Mouse (Mus musculus): ENCODE measurements around the gene Nup43.
A peak's percentile ranks its signal among the peaks of the same experiment; 100 is the strongest.
"Not testable (repeated sequence)": the region's sequence is repeated elsewhere in the genome, so short reads cannot be mapped to it uniquely, and the experiment has no call there.

Gene Nup43

GRCm38 (mm10) chr10:7667342-7667802, at the start of gene Nup43:
Gene Nup43, plus strand, starts transcription at chr10:7667503.
- DNase-seq (ENCODE audit: low read depth): peak; percentile 94

GRCm38 (mm10) chr10:7617556-7617955, 49.7 kb upstream of the Nup43 start:
- DNase-seq (ENCODE audit: low read depth): not testable (repeated sequence)

GRCm38 (mm10) chr10:7619821-7620241, 47.5 kb upstream of the Nup43 start:
- DNase-seq (ENCODE audit: low read depth): no peak

GRCm38 (mm10) chr10:7620723-7621122, 46.6 kb upstream of the Nup43 start:
- DNase-seq (ENCODE audit: low read depth): no peak

- no peak for DNase-seq (ENCODE audit: low read depth)
Observed at GRCm38 (mm10) chr10:7622378-7622777, 44.9 kb upstream of the Nup43 start.

- no peak for DNase-seq (ENCODE audit: low read depth)
Observed at GRCm38 (mm10) chr10:7623861-7624518, 43.3 kb upstream of the Nup43 start.

GRCm38 (mm10) chr10:7629092-7629491, 38.2 kb upstream of the Nup43 start:
- DNase-seq (ENCODE audit: low read depth): no peak

- DNase-seq (ENCODE audit: low read depth): peak; percentile 54
Observed at GRCm38 (mm10) chr10:7630286-7630685, 37.0 kb upstream of the Nup43 start.

GRCm38 (mm10) chr10:7630951-7631720, 36.2 kb upstream of the Nup43 start:
- peak; percentile 62 for DNase-seq (ENCODE audit: low read depth)

- DNase-seq (ENCODE audit: low read depth): no peak
Observed at GRCm38 (mm10) chr10:7640366-7640765, 26.9 kb upstream of the Nup43 start.

GRCm38 (mm10) chr10:7645911-7646310, 21.4 kb upstream of the Nup43 start:
- no peak for DNase-seq (ENCODE audit: low read depth)

- no peak for DNase-seq (ENCODE audit: low read depth)
Observed at GRCm38 (mm10) chr10:7649059-7649458, 18.2 kb upstream of the Nup43 start.

- DNase-seq (ENCODE audit: low read depth): no peak
Observed at GRCm38 (mm10) chr10:7651057-7651456, 16.2 kb upstream of the Nup43 start.

GRCm38 (mm10) chr10:7662471-7663141, 4.7 kb upstream of the Nup43 start:
- DNase-seq (ENCODE audit: low read depth): peak; percentile 67

GRCm38 (mm10) chr10:7663159-7664026, 3.9 kb upstream of the Nup43 start:
- peak; percentile 89 for DNase-seq (ENCODE audit: low read depth)

GRCm38 (mm10) chr10:7664027-7664526, 3.2 kb upstream of the Nup43 start:
- DNase-seq (ENCODE audit: low read depth): no peak

- DNase-seq (ENCODE audit: low read depth): no peak
Observed at GRCm38 (mm10) chr10:7664889-7665288, 2.4 kb upstream of the Nup43 start.

- peak; percentile 68 for DNase-seq (ENCODE audit: low read depth)
Observed at GRCm38 (mm10) chr10:7673673-7674072, 6.4 kb downstream of the Nup43 start.

- peak; percentile 86 for DNase-seq (ENCODE audit: low read depth)
Observed at GRCm38 (mm10) chr10:7680731-7681301, 13.5 kb downstream of the Nup43 start, which contains the start of the genes Pcmt1 and Lats1. Gene Pcmt1, minus strand, starts transcription at chr10:7681136. Gene Lats1, plus strand, starts transcription at chr10:7681214.

GRCm38 (mm10) chr10:7681343-7682025, 14.2 kb downstream of the Nup43 start:
- DNase-seq (ENCODE audit: low read depth): peak; percentile 67

Measured in naive thymus-derived CD4-positive, alpha-beta T cell, adult 2 months (primary cell).